Mouse (Mus musculus) heart, postnatal 0 days (tissue): Measurements from ENCODE around the gene Krtap6-2. TPM values are rescaled to one million over a fixed set of nuclear protein-coding genes. Genes with fewer than 3 reads are reported as not detected.

ENCODE experiments used
- ATAC-seq: fragments of 200-750 bp; cut with Nextera tagmentation; 2 replicates; pipeline ENCODE4 v1.8.0; 2017; ENCODE audit warnings: low read depth, moderate number of reproducible peaks, moderate library complexity; ENCODE audit not compliant: insufficient read depth
- DNase-seq: peaks from one replicate; pipeline ENCODE4 v3.0.0-alpha.2; 2016; ENCODE audit warnings: low spot score
- H3K27ac ChIP-seq: fragments of 300-500 bp; sonication (generic); 2 replicates; pipeline ENCODE4 v1.5.1; 2014; ENCODE audit warnings: low read depth, mild to moderate bottlenecking
- H3K27me3 ChIP-seq: fragments of 300-500 bp; sonication (generic); 2 replicates; pipeline ENCODE4 v1.6.1; 2014; ENCODE audit warnings: low read length, mixed read lengths; ENCODE audit not compliant: control insufficient read depth, insufficient read depth
- H3K36me3 ChIP-seq: fragments of 300-500 bp; sonication (generic); replicated peaks from 2 replicates; pipeline ENCODE4 v1.6.1; 2014; ENCODE audit warnings: low read length, mixed read lengths; ENCODE audit not compliant: control insufficient read depth, insufficient read depth
- H3K4me1 ChIP-seq: fragments of 300-500 bp; sonication (generic); 2 replicates; pipeline ENCODE4 v1.6.1; 2014; ENCODE audit warnings: antibody characterized with exemption; ENCODE audit not compliant: control insufficient read depth, insufficient read depth
- H3K4me2 ChIP-seq: fragments of 300-500 bp; sonication (generic); 2 replicates; pipeline ENCODE4 v1.6.1; 2014; ENCODE audit warnings: low read depth, mild to moderate bottlenecking, low read length, moderate library complexity
- H3K4me3 ChIP-seq: fragments of 300-500 bp; sonication (generic); 2 replicates; pipeline ENCODE4 v1.5.1; 2014; ENCODE audit warnings: low read depth, low read length
- H3K9ac ChIP-seq: fragments of 300-500 bp; sonication (generic); replicated peaks from 2 replicates; pipeline ENCODE4 v1.6.1; 2014; ENCODE audit warnings: low read depth, low read length, mixed read lengths
- H3K9me3 ChIP-seq: fragments of 300-500 bp; sonication (generic); replicated peaks from 2 replicates; pipeline ENCODE4 v1.6.1; 2016; ENCODE audit warnings: low read length; ENCODE audit not compliant: control insufficient read depth
- CTCF ChIP-seq: IDR thresholded peaks from 2 replicates; pipeline ENCODE4 v1.5.1; 2016; ENCODE audit warnings: antibody characterized with exemption, control low read depth, low read depth
- EP300 ChIP-seq: IDR thresholded peaks from 2 replicates; pipeline ENCODE4 v1.6.1; 2016; ENCODE audit warnings: antibody characterized with exemption, low read depth
- WGBS: fragments of 180-500 bp; shearing (Covaris S2); extraction: QIAGEN DNeasy Blood & Tissue Kit; methylation state at CpG from one replicate; pipeline ENCODE4 v1.1.7; 2014; 5-methylcytosine and 5-hydroxymethylcytosine counted together
- polyA plus RNA-seq: library from polyadenylated mRNA; unstranded; fragments of >200 nt; fragmentation: Nextera tagmentation; extraction: Ambion mirVana; gene quantifications from 2 replicates; pipeline ENCODE4 v1.2.1, GENCODE M21; 2015
- total RNA-seq: library from RNA; depleted of rRNA; stranded (reverse); fragments of >200 nt; gene quantifications from 2 replicates; pipeline ENCODE4 v1.2.3, GENCODE M21; 2014; ENCODE audit warnings: low replicate concordance; rRNA removed

Gene Krtap6-2
- total and polyA plus RNA-seq, 2 experiments from 2014 or later = not detected

DNA sequence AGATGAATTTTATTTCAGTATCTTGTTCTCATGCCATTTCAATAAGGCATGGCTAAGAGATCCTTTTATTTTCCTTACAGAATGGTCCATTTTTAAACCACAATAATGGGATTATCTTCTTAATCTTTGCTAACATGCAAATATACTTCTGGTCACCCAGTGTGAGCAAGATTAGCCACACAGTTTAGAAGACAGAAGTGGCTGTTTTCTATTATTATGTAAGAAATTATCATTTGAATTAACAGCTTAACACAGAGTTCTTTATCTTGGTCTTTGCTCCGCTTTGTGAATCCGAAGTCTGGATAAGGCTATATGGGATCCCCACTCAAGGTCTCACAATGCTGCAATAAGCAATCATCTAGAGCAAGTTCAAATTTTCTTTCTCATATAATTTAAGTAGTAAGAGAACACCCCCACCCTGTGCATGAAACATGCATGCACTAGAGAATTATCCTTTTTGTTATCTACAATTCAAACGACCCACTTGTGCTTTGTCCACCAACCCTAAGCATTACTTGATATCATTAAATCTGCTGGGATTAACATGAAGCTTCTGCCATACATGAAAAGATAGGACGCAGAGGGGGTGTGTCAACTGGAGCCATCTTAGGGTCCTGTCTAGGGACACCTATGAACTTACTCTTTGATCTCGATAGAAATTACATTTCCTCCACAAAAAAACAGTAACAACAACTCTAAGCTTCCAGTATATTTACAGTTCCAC is 9.4 kb downstream of the Krtap6-2 start:
- H3K4me3 ChIP-seq = no peak overlapping the region
- H3K36me3 ChIP-seq = no peaks in the 10 kb centered on the region
- no peak overlapping the region for H3K9ac ChIP-seq
- TF ChIP-seq EP300 (no peak), CTCF (no peak)
- no peak for ATAC-seq
- H3K4me1 ChIP-seq = no peaks in the 10 kb centered on the region
- no peak overlapping the region for H3K4me2 ChIP-seq
- H3K27me3 ChIP-seq = no peaks in the 10 kb centered on the region
- DNase-seq = no peak
- no peak overlapping the region for H3K27ac ChIP-seq
- 72% methylated on average over 5 of the region's 5 CpGs for WGBS
- H3K9me3 ChIP-seq = no peaks in the 10 kb centered on the region

DNA sequence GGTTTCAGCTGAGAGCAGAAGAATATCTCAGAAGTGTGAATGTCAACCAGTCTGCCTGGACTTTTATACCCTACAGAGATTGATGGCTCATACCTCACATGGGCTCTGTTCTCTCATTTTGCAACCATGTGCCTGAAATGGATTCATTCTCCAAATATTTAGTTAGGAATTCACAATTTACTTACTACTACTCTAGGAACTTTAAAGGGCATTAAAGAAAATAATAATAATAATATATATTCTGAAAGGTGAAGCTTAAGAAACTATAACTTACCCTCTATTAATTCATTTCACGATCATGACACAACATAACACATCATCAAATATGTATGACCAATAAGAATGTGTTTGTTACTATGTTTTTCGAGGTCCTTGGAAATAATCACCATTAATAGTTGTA is 16.1 kb downstream of the Krtap6-2 start, which contains the start of gene Krtap21-1:
Gene Krtap21-1 (minus strand): TSS at position 101 of the 400 bp plus-strand sequence.
- no peaks in the 10 kb centered on the region for H3K27me3 ChIP-seq
- H3K27ac ChIP-seq = no peak within 1 kb of the TSS
- H3K9me3 ChIP-seq = no peaks in the 10 kb centered on the region
- 66% methylated on average over 2 of the region's 2 CpGs for WGBS
- no peak for ATAC-seq
- TF ChIP-seq CTCF = no peak
- no peak for TF ChIP-seq EP300
- no peak within 1 kb of the TSS for H3K9ac ChIP-seq
- no peak within 1 kb of the TSS for H3K4me2 ChIP-seq
- no peaks in the 10 kb centered on the region for H3K36me3 ChIP-seq
- no peaks in the 10 kb centered on the region for H3K4me1 ChIP-seq
- no peak within 1 kb of the TSS for H3K4me3 ChIP-seq
- no peak for DNase-seq

DNA sequence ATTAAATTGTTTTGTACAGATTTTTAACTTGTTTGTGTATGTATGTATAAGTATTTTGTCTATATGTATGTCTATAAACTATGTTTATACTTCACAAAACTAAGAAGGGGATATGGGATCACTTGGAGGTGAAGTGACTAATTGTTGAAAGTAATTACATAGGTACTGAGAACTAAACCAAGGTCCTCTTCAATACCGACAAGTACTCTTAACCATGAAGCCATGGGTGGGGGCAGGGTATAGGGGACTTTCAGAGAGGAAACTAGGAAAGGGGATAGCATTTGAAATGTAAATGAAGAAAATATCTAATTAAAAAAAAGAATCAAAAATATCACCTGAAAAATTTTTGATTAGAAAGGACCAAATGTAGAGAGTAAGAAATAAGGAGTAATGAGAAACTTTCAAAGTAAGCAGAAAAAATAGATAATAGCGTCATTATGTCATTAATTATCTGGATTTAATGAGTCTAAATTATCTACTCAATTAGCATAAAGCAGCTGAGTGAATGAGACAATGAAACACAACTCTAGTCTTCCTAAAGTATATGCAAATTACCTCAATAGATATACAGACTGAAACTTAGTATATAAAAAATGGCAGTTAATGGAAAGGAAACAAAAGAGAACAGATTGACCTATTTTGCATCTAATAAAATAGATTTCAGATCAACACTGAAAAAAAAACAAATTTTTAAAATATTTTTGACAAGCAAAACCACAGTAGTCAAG is 47.0 kb downstream of the Krtap6-2 start:
- Histone ChIP-seq H3K4me2 (no peak overlapping the region), H3K27me3 (no peaks in the 10 kb centered on the region), H3K9me3 (no peaks in the 10 kb centered on the region), H3K36me3 (no peaks in the 10 kb centered on the region), H3K27ac (no peak overlapping the region), H3K4me1 (no peaks in the 10 kb centered on the region), H3K4me3 (no peak overlapping the region), H3K9ac (no peak overlapping the region)
- WGBS = 62% methylated on average over 2 of the region's 2 CpGs
- TF ChIP-seq CTCF (no peak), EP300 (no peak)
- ATAC-seq (no peak), DNase-seq (no peak)

Other genes with a start within 250 kb of the Krtap6-2 start
- not detected in 2 replicates for gene 1110057P08Rik, start 245.4 kb downstream of the Krtap6-2 start, total RNA-seq
- gene 1110057P08Rik, start 245.4 kb downstream of the Krtap6-2 start, polyA plus RNA-seq = not detected in 2 replicates
- gene Krtap20-2, start 214.2 kb downstream of the Krtap6-2 start, total RNA-seq = not detected in 2 replicates
- not detected in 2 replicates for gene Krtap20-2, start 214.2 kb downstream of the Krtap6-2 start, polyA plus RNA-seq
- gene Krtap21-1, start 16.2 kb downstream of the Krtap6-2 start, total RNA-seq = not detected in 2 replicates
- not detected in 2 replicates for gene Krtap21-1, start 16.2 kb downstream of the Krtap6-2 start, polyA plus RNA-seq
- gene Krtap8-1, start 67.8 kb upstream of the Krtap6-2 start, total RNA-seq = not detected in 2 replicates
- gene Krtap8-1, start 67.8 kb upstream of the Krtap6-2 start, polyA plus RNA-seq = not detected in 2 replicates
- not detected in 2 replicates for gene Krtap7-1, start 88.2 kb upstream of the Krtap6-2 start, total RNA-seq
- not detected in 2 replicates for gene Krtap7-1, start 88.2 kb upstream of the Krtap6-2 start, polyA plus RNA-seq
- gene Krtap11-1, start 151.1 kb upstream of the Krtap6-2 start, total RNA-seq = not detected in 2 replicates
- not detected in 2 replicates for gene Krtap11-1, start 151.1 kb upstream of the Krtap6-2 start, polyA plus RNA-seq